Mouse (Mus musculus) brown adipose tissue, adult 24 weeks (tissue): ENCODE results near the gene Fbxo11. TPM values are rescaled to one million over a fixed set of nuclear protein-coding genes. Genes with fewer than 3 reads are reported as not detected.

Experiments
- H3K27ac ChIP-seq: fragments of 200-500 bp; replicated peaks from 2 replicates; pipeline ENCODE4 v1.5.1; 2012; ENCODE audit warnings: low read depth, mild to moderate bottlenecking, low read length
- H3K4me1 ChIP-seq: fragments of 200-500 bp; 2 replicates; pipeline ENCODE4 v1.6.1; 2012; ENCODE audit warnings: low read length, mixed read lengths; ENCODE audit not compliant: control insufficient read depth, insufficient read depth, insufficient read length
- H3K4me3 ChIP-seq: fragments of 200-500 bp; 2 replicates; pipeline ENCODE4 v1.5.1; 2012; ENCODE audit warnings: low read depth, mild to moderate bottlenecking, low read length, moderate library complexity; ENCODE audit not compliant: insufficient read depth
- polyA plus RNA-seq: library from polyadenylated mRNA; stranded (reverse); fragments of >200 nt; gene quantifications from 2 replicates; pipeline ENCODE4 v1.2.4, GENCODE M21; 2012; ENCODE audit not compliant: missing spikeins, insufficient read depth, insufficient read length

Fbxo11 gene
- polyA plus RNA-seq = 38.8 and 48.5 TPM in 2 replicates

DNA sequence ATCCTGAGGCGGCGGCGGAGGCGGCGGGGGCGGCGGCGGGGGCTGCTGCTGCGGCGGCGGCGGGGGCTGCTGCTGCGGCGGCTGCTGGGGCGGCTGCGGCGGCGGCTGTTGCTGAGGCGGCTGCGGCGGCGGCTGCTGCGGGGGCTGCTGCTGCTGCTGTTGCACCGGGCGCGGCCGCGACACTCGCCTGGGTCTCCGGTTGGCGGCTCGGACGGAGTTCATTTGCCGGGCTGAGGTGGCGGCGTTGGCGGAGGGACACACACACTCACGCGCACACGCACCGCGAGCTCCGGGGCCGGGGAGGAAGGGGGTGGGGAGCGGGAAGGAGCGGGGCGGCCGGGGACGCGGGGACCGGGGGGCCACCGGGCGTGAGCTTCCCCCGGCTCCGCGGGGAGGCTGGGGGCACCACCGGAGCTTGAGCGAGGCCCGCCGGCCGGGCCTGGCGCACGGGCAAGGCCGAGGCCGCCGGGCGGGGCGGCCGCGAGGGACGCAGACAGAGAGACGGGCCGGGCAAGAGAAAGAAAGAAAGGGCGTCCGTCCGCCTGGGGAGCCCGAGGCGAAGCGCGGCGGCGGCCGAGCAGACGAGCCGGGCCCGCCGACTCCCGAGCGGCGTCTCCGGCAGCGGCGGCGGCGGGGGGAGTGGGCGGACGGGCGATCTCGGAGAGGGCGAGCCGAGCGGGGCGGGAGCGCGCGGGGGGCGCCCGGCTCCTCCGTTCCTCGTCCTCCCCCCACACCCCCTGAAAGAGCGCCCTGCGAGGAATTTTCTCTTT is at the start of gene Fbxo11:
Gene Fbxo11, minus strand, starts transcription at position 261 of the 770 bp plus-strand sequence.
- Histone ChIP-seq H3K27ac (peak within 1 kb of the TSS; percentile 86), H3K4me1 (no peaks in the 10 kb centered on the region; the same call in 1 of the 2 replicates), H3K4me3 (peak within 1 kb of the TSS; percentile 94)

DNA sequence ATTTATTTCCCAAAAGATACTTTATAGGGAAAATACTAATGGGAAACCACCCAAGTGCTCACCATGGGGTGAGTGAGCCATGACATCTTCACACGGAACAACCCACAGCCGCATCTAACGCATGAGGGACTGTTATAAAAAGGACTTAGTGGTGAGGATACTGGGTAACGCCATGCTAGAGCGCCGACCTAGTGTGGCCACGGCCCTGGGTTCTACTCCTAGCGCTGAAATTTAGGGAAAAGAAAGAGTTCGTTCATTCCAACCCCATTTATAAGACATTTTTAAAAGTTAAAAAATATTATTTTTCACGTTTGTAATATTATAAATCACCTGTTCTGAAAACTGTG is 48.8 kb upstream of the Fbxo11 start:
- H3K4me1 ChIP-seq = no peaks in the 10 kb centered on the region
- H3K4me3 ChIP-seq = no peak overlapping the region
- H3K27ac ChIP-seq = no peak overlapping the region

DNA sequence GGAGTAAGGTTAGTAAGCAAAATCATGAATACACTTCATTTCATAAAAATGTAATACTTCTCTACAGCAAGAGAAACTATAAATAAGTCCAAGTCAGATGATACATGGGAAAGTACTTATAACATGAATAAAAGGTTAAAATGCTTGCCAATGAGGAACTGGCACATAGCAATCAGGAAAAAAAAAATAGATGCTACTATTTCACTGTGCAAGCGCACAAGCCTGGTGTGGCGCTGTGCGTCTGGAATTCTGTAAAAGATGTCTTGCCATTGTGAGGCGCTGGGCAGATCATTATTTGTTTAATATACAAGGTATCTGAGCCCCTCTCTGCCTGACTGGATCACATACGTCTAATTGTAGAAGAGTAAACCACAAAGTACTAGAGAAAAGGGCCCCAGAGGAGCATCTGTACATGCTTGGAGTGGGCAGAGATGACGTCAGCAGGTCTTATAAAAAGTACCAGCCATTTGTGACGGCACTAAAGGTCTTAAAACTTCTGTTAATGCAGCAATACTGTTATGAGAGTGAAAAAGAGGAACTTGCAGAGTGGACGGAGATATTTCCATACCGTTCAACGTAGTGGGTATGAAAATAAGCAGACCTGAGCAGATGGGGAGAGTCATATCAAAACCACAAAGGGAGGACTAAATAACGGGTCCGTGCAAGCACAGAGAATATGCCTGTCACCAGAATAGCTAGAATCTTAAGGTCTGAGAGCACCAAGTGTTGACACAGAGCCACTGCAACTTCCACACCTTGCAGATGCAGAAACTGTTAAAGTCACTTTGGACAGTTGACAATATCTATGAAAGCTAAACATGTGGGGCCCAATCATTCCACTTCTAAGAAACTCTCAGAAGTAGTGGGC is 48.2 kb upstream of the Fbxo11 start:
- no peaks in the 10 kb centered on the region for H3K4me1 ChIP-seq
- no peak overlapping the region for H3K27ac ChIP-seq
- H3K4me3 ChIP-seq = no peak overlapping the region

DNA sequence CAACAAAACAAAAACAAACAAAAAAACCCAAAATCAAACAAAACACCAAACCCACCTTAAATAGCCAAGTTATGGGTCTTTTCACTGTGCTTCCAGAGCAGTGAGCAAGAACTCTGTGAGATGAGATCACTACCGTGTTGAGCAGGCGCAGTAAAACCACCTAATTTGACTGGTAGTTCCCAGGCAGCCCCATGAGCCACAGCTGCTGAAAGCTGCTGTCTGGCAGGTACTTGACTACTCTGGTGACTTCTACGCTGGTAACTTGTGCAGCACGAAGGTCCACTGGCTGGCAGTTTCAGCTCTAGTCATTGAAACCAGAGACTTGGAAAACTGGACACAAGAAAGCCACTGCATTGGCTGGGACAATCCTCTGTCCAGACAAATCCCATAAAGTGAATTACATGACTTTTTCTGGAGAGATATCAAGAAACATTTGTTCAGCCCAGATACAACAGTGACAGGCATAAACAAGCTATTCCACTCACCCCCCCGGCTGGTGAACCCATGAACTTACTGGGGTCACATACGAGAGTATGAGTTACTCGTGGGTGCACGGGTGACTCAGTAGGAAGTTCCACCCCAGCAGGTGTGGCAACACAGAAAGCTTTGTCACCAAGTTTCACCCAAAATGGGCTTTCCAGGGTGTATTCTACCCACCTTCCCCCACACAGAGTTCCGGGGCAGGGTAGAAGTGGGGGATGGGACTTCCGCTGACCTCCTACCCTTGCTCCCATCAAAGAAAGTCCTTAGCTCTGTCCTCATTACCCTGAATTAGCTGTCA is 47.0 kb upstream of the Fbxo11 start:
- Histone ChIP-seq H3K4me1 (no peaks in the 10 kb centered on the region), H3K27ac (no peak overlapping the region)

DNA sequence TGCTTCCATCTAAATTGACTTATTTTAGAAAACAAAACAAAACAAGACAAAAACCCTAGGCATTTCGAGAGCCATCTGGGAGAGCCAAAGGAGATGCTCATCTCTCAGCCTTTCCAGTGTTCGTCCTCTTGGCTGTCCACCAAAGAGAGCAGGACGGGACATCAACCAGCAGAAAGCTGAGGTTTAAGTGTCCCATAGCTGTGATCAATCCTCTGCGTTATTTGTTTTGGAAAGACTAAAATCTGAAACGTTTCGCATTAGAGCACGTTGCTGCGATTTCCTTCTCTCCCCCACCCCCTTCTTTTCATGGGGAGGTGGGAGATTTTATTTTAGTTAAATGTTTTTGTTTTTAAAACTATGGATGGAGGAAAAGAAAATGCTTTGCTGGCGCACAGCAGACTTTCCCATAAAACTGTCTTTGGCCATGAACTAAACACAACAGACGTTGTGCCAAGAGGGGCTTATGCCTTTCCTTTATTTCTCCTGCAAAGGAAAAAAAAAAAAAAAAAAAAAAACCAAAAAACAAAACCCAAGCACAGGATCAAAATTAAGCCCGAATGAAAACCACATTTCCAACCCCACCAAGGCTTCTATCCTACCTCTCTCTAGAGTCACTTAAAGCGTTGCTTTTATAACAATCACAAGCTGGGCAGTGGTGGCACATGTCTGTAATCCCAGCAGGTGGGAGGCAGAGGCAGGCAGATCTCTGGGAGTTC is 46.1 kb upstream of the Fbxo11 start:
- no peaks in the 10 kb centered on the region for H3K4me1 ChIP-seq
- no peak overlapping the region for H3K27ac ChIP-seq
- H3K4me3 ChIP-seq = no peak overlapping the region

More for the DNA sequence above, 47.0 kb upstream of the Fbxo11 start:
- no peak overlapping the region for H3K4me3 ChIP-seq

DNA sequence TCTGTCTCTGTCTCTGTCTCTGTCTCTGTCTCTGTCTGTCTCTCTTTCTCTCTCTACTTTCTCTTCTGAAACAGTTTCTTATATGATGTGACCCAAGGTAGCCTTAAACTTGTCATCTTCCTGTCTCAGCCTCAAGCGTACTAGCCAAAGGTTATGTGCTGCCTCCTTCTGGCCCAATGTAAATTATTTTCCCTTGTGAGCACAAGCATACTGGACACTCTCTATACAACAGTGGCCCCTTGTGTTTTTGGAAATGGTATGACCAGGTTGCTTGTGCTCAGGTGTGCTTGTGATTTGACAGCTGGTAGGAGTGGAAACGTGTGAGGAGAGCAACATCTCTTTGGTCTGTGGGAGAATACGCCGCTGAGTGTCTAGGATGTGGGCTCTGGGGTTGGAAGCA is 42.6 kb upstream of the Fbxo11 start:
- Histone ChIP-seq H3K27ac (no peak overlapping the region), H3K4me1 (no peaks in the 10 kb centered on the region), H3K4me3 (no peak overlapping the region)

DNA sequence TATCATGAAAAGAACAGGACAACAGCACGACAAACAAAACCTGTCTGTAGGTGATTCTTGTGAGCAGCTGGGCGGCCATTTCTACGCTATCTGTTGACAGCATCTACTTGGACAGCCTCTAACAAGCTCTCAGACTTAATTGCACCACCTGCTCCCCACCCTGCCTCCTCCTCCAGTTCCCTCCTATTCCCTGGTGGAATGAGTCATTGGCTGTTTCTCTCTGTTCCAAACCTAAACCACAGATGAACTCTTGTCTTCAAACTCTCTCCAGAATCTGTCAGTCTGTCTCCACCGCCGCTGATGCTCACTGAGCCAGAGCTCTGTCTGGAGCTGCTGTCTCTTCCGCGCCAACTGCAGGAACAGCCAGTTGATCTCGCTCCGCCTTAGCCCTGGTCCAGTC is 41.3 kb upstream of the Fbxo11 start:
- Histone ChIP-seq H3K4me1 (no peaks in the 10 kb centered on the region), H3K27ac (no peak overlapping the region), H3K4me3 (no peak overlapping the region)

DNA sequence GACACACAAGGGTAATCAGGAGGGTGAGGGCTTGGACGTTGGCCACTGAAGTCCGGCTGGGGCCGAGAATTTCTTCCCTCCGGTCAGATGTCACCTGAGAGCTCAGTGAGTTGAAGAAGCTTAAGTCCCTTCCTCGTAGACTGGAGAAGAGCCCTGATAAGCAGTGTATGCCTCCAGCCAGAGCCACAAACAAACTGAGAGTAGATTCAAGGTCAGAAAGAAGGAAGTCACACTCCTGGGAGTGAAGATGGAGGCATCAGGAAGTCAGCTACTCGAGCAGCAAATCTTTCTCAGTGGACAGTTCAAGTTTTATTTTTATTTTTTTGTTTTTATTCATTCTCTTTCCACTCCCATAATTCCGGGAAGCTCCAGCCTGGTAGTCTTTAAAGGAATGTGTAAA is 37.5 kb upstream of the Fbxo11 start:
- Histone ChIP-seq H3K4me3 (no peak overlapping the region), H3K27ac (no peak overlapping the region), H3K4me1 (no peaks in the 10 kb centered on the region)

DNA sequence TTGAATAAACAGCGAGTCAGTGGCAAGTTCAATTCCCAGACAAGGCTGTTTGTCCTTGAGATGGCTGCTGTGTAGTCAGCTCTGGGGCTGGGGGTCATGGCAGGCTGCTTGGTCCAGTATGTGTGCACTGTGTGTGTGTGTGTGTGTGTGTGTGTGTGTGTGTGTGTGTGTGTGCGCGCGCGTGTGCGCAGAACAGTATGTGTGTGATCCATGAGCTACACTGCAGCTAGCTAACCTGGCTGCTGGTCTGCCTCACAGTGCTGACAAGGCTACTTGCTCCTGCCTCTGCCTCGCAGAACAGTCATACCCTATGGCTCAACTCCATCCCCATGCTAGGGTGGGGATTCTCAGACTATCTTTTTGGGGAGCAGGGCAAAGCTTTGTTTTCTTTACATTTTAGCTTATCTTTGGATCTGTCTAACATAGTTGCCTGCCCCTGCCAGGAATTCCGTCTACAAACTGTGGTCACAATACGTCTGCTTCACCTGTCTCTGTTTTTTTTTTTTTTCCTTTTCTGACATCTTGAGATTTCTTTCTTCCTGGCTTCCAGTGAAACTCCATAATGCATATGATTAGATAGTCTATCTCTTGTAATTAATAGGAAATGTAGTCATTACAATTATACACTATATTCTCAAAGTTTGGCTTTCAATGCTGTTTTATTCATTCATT is 33.2 kb upstream of the Fbxo11 start:
- no peak overlapping the region for H3K4me3 ChIP-seq
- no peaks in the 10 kb centered on the region for H3K4me1 ChIP-seq
- no peak overlapping the region for H3K27ac ChIP-seq

DNA sequence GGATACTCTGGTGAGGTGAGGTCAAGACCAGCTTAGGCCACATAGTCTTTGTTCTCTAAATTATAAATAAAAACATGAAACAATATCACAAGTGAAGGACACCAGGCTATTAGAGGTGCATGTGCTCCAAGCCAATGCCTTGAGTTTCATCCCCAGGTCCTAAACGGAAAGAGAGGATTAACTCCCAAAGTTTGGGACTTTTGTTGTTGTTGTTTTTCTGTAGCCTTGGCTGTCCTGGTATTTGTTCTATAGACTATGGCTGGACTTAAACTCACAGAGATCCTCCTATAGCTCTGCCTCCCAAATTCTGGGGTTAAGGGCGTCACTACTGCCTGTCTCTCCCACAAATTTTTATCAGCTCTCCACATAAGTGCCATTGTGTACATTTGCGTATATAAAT is 32.5 kb upstream of the Fbxo11 start:
- H3K4me3 ChIP-seq = no peak overlapping the region
- no peak overlapping the region for H3K27ac ChIP-seq
- H3K4me1 ChIP-seq = no peaks in the 10 kb centered on the region

DNA sequence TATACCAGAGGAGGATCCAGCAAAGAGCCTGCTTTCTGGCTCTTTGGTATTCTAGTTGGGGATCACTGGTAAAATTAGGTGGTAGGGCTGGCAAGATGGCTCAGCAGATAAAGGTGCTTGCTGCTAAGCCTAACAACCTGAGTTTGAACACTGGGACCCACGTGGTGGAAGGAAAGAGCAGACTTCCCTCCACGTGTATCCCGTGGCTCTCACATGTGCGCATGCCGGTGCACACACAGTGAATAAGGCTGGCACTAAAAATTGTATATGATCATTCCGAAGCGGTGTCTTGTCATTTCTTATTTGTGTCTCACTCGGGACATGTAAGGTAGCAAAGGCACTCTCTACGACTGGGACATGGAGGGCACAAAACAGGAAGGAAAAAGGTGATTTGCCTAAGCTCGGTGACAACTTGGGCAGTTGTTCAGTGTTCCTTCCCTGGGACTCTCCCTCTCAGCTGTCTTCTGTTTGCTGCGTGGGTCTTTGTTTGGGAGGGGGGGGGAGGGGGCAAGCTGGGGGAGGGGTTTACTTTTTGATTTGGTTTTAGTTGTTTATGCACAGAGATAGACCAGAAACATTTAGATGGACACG is 31.8 kb upstream of the Fbxo11 start:
- Histone ChIP-seq H3K27ac (no peak overlapping the region), H3K4me1 (no peaks in the 10 kb centered on the region), H3K4me3 (no peak overlapping the region)

DNA sequence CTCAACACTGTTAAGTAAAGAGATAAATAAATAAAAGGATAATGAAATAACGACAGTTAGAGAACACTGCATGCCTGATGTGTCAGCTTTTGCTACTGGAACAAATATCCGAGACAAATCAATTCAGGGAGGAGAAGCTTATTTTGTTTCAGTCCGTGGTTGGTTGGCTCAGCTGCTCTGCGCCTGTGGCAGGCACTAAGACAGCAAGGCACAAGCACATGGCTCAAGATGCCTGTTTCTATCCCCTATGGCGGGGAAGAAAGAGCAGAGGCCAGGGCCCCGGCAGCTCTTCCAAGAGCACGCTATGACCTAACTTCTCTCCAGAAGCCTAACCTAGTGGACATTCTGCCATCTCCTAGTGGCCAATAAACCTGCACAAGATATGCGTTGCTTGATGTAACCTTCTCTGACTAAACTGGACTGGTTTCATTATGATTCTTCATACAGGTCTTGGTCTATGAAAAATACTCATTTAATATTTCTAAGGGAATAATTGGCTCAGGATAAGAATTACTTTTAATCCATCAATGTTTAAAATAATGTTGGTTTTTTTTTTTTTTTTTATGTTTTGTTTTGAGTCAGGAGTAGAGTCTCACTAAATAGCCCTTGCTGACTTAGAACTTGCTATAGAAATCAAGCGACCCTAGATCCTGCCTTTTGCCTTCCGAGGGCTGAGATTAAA is 30.6 kb upstream of the Fbxo11 start:
- Histone ChIP-seq H3K27ac (no peak overlapping the region), H3K4me3 (no peak overlapping the region), H3K4me1 (no peaks in the 10 kb centered on the region)

DNA sequence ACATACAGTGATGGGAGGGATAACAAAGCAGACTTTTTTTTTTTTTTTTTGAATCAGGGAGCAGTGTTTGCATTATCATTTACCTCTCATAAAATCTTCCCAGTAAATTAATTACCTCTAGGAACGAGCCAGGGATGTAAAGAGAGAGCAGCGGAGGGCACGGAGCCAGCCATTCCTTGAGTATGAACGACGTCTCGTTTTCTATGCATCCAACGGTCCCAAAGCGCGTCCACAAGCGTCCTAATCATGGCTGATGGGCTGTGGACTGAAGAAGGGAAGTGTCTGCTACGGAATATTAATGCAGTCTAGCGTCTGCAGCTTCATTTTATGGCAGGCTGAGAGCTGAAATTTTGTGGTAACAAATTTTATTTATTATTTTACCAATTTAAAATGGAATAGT is 29.2 kb upstream of the Fbxo11 start:
- Histone ChIP-seq H3K27ac (no peak overlapping the region), H3K4me3 (no peak overlapping the region), H3K4me1 (no peaks in the 10 kb centered on the region)
